Mouse (Mus musculus): ENCODE measurements around the gene Rpap2. TPM values are rescaled to one million over a fixed set of nuclear protein-coding genes. Genes with fewer than 3 reads are reported as not detected.

Gene Rpap2
- total and polyA plus RNA-seq, 2 experiments from 2014 or later: 11.1 to 12.9 TPM

- H3K36me3 ChIP-seq (replicated peaks; ENCODE audit: control insufficient read depth, insufficient read depth, low read length): no peaks in the 10 kb centered on the region
- H3K27ac ChIP-seq (ENCODE audit: low read depth): no peak overlapping the region
- ATAC-seq (ENCODE audit: insufficient read depth, low read depth) (no peak), DNase-seq (ENCODE audit: low spot score) (no peak)
- TF ChIP-seq CTCF (IDR thresholded peaks at IDR 0.05; ENCODE audit: low read depth): no peak
- TF ChIP-seq EP300 (IDR thresholded peaks at IDR 0.05; ENCODE audit: low read depth): no peak
- no peak overlapping the region for H3K9ac ChIP-seq (replicated peaks; ENCODE audit: low read depth, low read length)
- H3K4me1 ChIP-seq (ENCODE audit: control insufficient read depth, insufficient read depth): no peaks in the 10 kb centered on the region
- no peaks in the 10 kb centered on the region for H3K9me3 ChIP-seq (replicated peaks; ENCODE audit: control insufficient read depth, low read length)
- 90% methylated on average over 5 of the region's 5 CpGs for WGBS
- peaks cover 12% of the 10 kb centered on the region for H3K27me3 ChIP-seq (ENCODE audit: control insufficient read depth, insufficient read depth, low read length)
- no peak overlapping the region for H3K4me2 ChIP-seq (ENCODE audit: low read depth, low read length)
- no peak overlapping the region for H3K4me3 ChIP-seq (ENCODE audit: low read depth, low read length)
Measured at GRCm38 (mm10) chr5:107687161-107687560, 90.0 kb downstream of the Rpap2 start.

GRCm38 (mm10) chr5:107687592-107688498 is 90.7 kb downstream of the Rpap2 start:
- DNase-seq (ENCODE audit: low spot score): peak; percentile 56
- H3K27ac ChIP-seq (ENCODE audit: low read depth): no peak overlapping the region
- H3K9me3 ChIP-seq (replicated peaks; ENCODE audit: control insufficient read depth, low read length): no peaks in the 10 kb centered on the region

DNA sequence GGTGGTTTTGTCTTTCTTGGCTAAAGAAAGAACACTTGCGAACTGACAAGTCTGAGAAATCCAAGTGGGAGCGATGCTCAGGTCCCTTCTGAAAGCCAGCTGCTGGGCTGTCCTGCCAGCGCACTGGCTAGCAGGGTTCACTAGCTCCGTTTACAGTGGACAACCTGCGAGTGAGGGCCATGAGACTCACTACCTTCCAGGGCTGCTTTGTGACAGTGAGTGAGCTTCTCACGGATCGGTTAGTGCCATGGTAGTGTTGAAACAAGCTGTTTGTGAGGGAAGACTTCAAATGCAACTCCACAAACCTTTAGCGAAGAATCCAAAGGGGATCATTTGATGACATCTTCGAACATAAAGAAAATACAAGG is 91.3 kb downstream of the Rpap2 start:
- TF ChIP-seq EP300 (IDR thresholded peaks at IDR 0.05; ENCODE audit: low read depth): no peak
- TF ChIP-seq CTCF (IDR thresholded peaks at IDR 0.05; ENCODE audit: low read depth): no peak
- H3K4me1 ChIP-seq (ENCODE audit: control insufficient read depth, insufficient read depth): no peaks in the 10 kb centered on the region
- no peaks in the 10 kb centered on the region for H3K9me3 ChIP-seq (replicated peaks; ENCODE audit: control insufficient read depth, low read length)
- peak overlapping the region; percentile 6; the same call in 1 of the 2 replicates for H3K9ac ChIP-seq (replicated peaks; ENCODE audit: low read depth, low read length)
- no peaks in the 10 kb centered on the region for H3K36me3 ChIP-seq (replicated peaks; ENCODE audit: control insufficient read depth, insufficient read depth, low read length)
- peak overlapping the region; percentile 49 for H3K4me3 ChIP-seq (ENCODE audit: low read depth, low read length)
- peaks cover 12% of the 10 kb centered on the region for H3K27me3 ChIP-seq (ENCODE audit: control insufficient read depth, insufficient read depth, low read length)
- H3K27ac ChIP-seq (ENCODE audit: low read depth): no peak overlapping the region
- peak overlapping the region; percentile 74 for H3K4me2 ChIP-seq (ENCODE audit: low read depth, low read length)
- DNase-seq (ENCODE audit: low spot score) (peak; percentile 10), ATAC-seq (ENCODE audit: insufficient read depth, low read depth) (peak; percentile 15; the same call in 1 of the 2 replicates)
- 25% methylated on average over 9 of the region's 9 CpGs for WGBS

More at GRCm38 (mm10) chr5:107687592-107688498, 90.7 kb downstream of the Rpap2 start:
- H3K4me2 ChIP-seq (ENCODE audit: low read depth, low read length): peak overlapping the region; percentile 74
- ATAC-seq (ENCODE audit: insufficient read depth, low read depth): peak; percentile 91
- 15% methylated on average over 46 of the region's 46 CpGs for WGBS
- H3K36me3 ChIP-seq (replicated peaks; ENCODE audit: control insufficient read depth, insufficient read depth, low read length): no peaks in the 10 kb centered on the region
- H3K4me1 ChIP-seq (ENCODE audit: control insufficient read depth, insufficient read depth): no peaks in the 10 kb centered on the region
- peak overlapping the region; percentile 6; the same call in 1 of the 2 replicates for H3K9ac ChIP-seq (replicated peaks; ENCODE audit: low read depth, low read length)
- peaks cover 12% of the 10 kb centered on the region for H3K27me3 ChIP-seq (ENCODE audit: control insufficient read depth, insufficient read depth, low read length)
- H3K4me3 ChIP-seq (ENCODE audit: low read depth, low read length): peak overlapping the region; percentile 49
- no peak for TF ChIP-seq EP300 (IDR thresholded peaks at IDR 0.05; ENCODE audit: low read depth)
- no peak for TF ChIP-seq CTCF (IDR thresholded peaks at IDR 0.05; ENCODE audit: low read depth)

- Histone ChIP-seq H3K9me3 (replicated peaks; ENCODE audit: control insufficient read depth, low read length) (no peaks in the 10 kb centered on the region), H3K9ac (replicated peaks; ENCODE audit: low read depth, low read length) (no peak overlapping the region), H3K4me1 (ENCODE audit: control insufficient read depth, insufficient read depth) (no peaks in the 10 kb centered on the region), H3K36me3 (replicated peaks; ENCODE audit: control insufficient read depth, insufficient read depth, low read length) (no peaks in the 10 kb centered on the region), H3K27ac (ENCODE audit: low read depth) (no peak overlapping the region), H3K4me2 (ENCODE audit: low read depth, low read length) (no peak overlapping the region), H3K27me3 (ENCODE audit: control insufficient read depth, insufficient read depth, low read length) (no peaks in the 10 kb centered on the region), H3K4me3 (ENCODE audit: low read depth, low read length) (no peak overlapping the region)
- TF ChIP-seq EP300 (IDR thresholded peaks at IDR 0.05; ENCODE audit: low read depth): no peak
- no peak for TF ChIP-seq CTCF (IDR thresholded peaks at IDR 0.05; ENCODE audit: low read depth)
- 65% methylated on average over 3 of the region's 3 CpGs for WGBS
- DNase-seq (ENCODE audit: low spot score) (no peak), ATAC-seq (ENCODE audit: insufficient read depth, low read depth) (no peak)
Measured at GRCm38 (mm10) chr5:107695019-107695418, 97.8 kb downstream of the Rpap2 start.

- 72% methylated on average over 8 of the region's 8 CpGs for WGBS
- Histone ChIP-seq H3K27me3 (ENCODE audit: control insufficient read depth, insufficient read depth, low read length) (no peaks in the 10 kb centered on the region), H3K4me2 (ENCODE audit: low read depth, low read length) (no peak overlapping the region), H3K4me1 (ENCODE audit: control insufficient read depth, insufficient read depth) (no peaks in the 10 kb centered on the region), H3K4me3 (ENCODE audit: low read depth, low read length) (no peak overlapping the region), H3K36me3 (replicated peaks; ENCODE audit: control insufficient read depth, insufficient read depth, low read length) (no peaks in the 10 kb centered on the region), H3K9me3 (replicated peaks; ENCODE audit: control insufficient read depth, low read length) (no peaks in the 10 kb centered on the region), H3K27ac (ENCODE audit: low read depth) (no peak overlapping the region), H3K9ac (replicated peaks; ENCODE audit: low read depth, low read length) (no peak overlapping the region)
- no peak for TF ChIP-seq CTCF (IDR thresholded peaks at IDR 0.05; ENCODE audit: low read depth)
- TF ChIP-seq EP300 (IDR thresholded peaks at IDR 0.05; ENCODE audit: low read depth): no peak
- no peak for ATAC-seq (ENCODE audit: insufficient read depth, low read depth)
- DNase-seq (ENCODE audit: low spot score): no peak
Measured at GRCm38 (mm10) chr5:107698888-107699287, 101.7 kb downstream of the Rpap2 start.

All from heart, postnatal 0 days (tissue).